Mouse (Mus musculus) ES-Bruce4 (cell line): ENCODE measurements around the gene Acad10.

Source experiments
- CTCF ChIP-seq: IDR thresholded peaks from one replicate; pipeline ENCODE4 v1.8.1; 2011; ENCODE audit warnings: low read depth, low read length
- POLR2A ChIP-seq: IDR thresholded peaks from one replicate; pipeline ENCODE4 v1.8.1; 2011; ENCODE audit warnings: low read length; ENCODE audit not compliant: insufficient read depth

DNA sequence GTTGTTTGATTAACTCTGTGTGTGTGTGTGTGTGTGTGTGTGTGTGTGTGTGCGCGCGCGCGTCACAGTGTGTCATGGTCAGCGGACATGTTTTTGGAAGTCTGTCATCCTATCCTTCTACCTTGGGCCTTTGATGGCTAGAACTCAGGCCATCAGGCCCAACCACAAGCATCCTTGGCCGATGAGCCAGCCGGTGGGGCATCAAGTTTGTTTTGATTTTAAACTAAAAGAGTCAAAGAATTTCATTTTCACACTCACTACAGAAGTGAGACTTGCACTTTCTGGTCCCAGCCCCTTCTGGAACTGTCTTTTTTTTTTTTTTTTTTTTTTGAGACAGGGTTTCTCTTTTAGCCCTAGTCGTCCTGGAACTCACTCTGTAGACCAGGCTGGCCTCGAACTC is 75.3 kb downstream of the Acad10 start:
- TF ChIP-seq CTCF = no peak
- no peak for TF ChIP-seq POLR2A
